Mouse (Mus musculus) intestine, embryonic 14.5 days (tissue): ENCODE results near the gene Ntmt1. TPM values are rescaled to one million over a fixed set of nuclear protein-coding genes. Genes with fewer than 3 reads are reported as not detected.

ENCODE experiments used
- ATAC-seq: fragments of 200-750 bp; cut with Nextera tagmentation; replicated peaks from 2 replicates; pipeline ENCODE4 v1.8.0; 2017; ENCODE audit warnings: low read depth, moderate number of reproducible peaks, moderate TSS enrichment, moderate library complexity; ENCODE audit not compliant: low FRiP score, low TSS enrichment
- DNase-seq: peaks from one replicate; pipeline ENCODE4 v3.0.0-alpha.2; 2018; ENCODE audit warnings: low spot score
- H3K27ac ChIP-seq: fragments of 300-500 bp; sonication (generic); 2 replicates; pipeline ENCODE4 v1.5.1; 2014; ENCODE audit warnings: low read depth, mild to moderate bottlenecking, control low read depth
- H3K27me3 ChIP-seq: fragments of 300-500 bp; sonication (generic); replicated peaks from 2 replicates; pipeline ENCODE4 v1.6.1; 2014; ENCODE audit warnings: low read length, control low read depth; ENCODE audit not compliant: control insufficient read depth, insufficient read depth
- H3K36me3 ChIP-seq: fragments of 300-500 bp; sonication (generic); 2 replicates; pipeline ENCODE4 v1.6.1; 2014; ENCODE audit warnings: low read length, control low read depth; ENCODE audit not compliant: control insufficient read depth, insufficient read depth
- H3K4me1 ChIP-seq: fragments of 300-500 bp; sonication (generic); replicated peaks from 2 replicates; pipeline ENCODE4 v1.6.1; 2014; ENCODE audit warnings: low read length, control low read depth, mixed read lengths; ENCODE audit not compliant: control insufficient read depth, insufficient read depth
- H3K4me2 ChIP-seq: fragments of 300-500 bp; sonication (generic); 2 replicates; pipeline ENCODE4 v1.6.1; 2014; ENCODE audit warnings: low read length
- H3K4me3 ChIP-seq: fragments of 300-500 bp; sonication (generic); 2 replicates; pipeline ENCODE4 v1.5.1; 2014; ENCODE audit warnings: low read depth, low read length, control low read depth, mixed read lengths
- H3K9ac ChIP-seq: fragments of 300-500 bp; sonication (generic); 2 replicates; pipeline ENCODE4 v1.6.1; 2014; ENCODE audit warnings: mild to moderate bottlenecking, low read length
- H3K9me3 ChIP-seq: fragments of 300-500 bp; sonication (generic); 2 replicates; pipeline ENCODE4 v1.6.1; 2016; ENCODE audit warnings: low read length, control low read depth; ENCODE audit not compliant: control insufficient read depth
- WGBS: fragments of 180-500 bp; shearing (Covaris S2); extraction: QIAGEN DNeasy Blood & Tissue Kit; methylation state at CpG from one replicate; pipeline ENCODE4 v1.1.7; 2014; 5-methylcytosine and 5-hydroxymethylcytosine counted together
- polyA plus RNA-seq: library from polyadenylated mRNA; unstranded; fragments of >200 nt; fragmentation: Nextera tagmentation; extraction: Ambion mirVana; gene quantifications from 2 replicates; pipeline ENCODE4 v1.2.1, GENCODE M21; 2014

Gene Ntmt1
- polyA plus RNA-seq, 1 experiment from 2014 or later, result 105 TPM

DNA sequence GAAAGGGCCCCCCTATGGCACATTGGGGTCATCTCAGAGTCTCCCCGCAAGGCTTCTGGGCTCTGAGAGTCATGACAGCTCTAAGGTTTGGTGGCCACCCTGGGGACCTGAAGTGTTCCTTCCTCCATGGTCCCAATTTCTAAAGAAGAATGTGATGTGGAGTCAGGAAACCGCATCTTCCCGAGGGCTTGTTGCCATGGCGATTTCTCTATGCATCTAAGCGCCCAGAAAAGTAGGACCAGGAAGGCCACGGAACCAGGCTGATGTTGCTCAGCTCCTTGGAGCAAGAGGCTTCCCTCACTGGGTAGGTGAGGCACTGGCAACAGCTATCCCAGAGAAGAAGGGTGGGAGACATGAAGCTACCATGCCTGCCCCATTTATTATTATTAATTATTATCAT, 49.5 kb downstream of the Ntmt1 start:
- Histone ChIP-seq H3K9ac (no peak overlapping the region), H3K27ac (no peak overlapping the region), H3K36me3 (no peaks in the 10 kb centered on the region), H3K4me2 (no peak overlapping the region), H3K4me1 (peaks cover 6% of the 10 kb centered on the region; the same call in 1 of the 2 replicates), H3K9me3 (no peaks in the 10 kb centered on the region), H3K27me3 (no peaks in the 10 kb centered on the region), H3K4me3 (no peak overlapping the region)
- ATAC-seq, result no peak
- WGBS, result 74% methylated on average over 6 of the region's 6 CpGs
- no peak for DNase-seq

DNA sequence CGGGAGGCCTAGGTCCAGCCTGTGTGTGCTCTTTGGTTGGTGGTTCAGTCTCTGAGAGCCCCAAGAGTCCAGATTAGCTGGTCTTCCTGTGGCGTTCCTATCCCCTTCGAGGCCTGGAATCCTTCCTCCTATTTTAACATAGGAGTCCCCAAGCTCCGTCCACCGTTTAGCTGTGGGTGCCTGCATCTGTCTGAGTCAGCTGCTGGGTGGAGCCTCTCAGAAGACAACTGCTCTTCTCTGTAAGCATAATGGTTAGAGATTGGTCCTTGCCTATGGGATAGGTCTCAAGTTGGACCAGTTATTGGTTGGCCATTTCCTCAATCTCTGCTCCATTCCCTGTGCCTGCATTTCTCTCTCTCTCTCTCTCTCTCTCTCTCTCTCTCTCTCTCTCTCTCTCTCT, 52.2 kb downstream of the Ntmt1 start:
- H3K9me3 ChIP-seq, result no peaks in the 10 kb centered on the region
- H3K36me3 ChIP-seq, result no peaks in the 10 kb centered on the region
- ATAC-seq (no peak), DNase-seq (no peak)
- H3K27me3 ChIP-seq, result peaks cover 9% of the 10 kb centered on the region
- no peak overlapping the region for H3K4me2 ChIP-seq
- H3K9ac ChIP-seq, result no peak overlapping the region
- WGBS, result 75% methylated on average over 5 of the region's 5 CpGs
- no peak overlapping the region for H3K27ac ChIP-seq
- peaks cover 3% of the 10 kb centered on the region; the same call in 1 of the 2 replicates for H3K4me1 ChIP-seq
- no peak overlapping the region for H3K4me3 ChIP-seq

DNA sequence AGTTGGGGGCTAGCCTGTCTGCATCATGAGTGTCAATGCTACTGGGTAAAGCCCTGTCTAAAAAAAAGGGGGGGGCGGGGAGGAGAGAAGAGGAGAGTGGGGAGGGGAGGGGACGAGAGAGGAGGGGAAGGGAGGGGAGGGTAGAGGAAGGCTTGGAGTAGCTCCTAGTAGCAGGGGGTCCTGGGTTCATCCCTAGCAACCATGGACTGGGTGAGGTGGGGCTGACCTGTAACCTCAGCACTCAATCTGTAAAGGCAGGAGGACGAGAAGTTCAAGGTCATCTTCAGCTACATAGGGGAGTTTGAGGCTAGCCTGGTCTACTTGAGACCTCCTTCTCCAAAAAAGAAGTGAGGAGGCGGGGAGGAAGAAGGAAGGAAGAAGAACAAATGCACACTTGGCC, 54.5 kb downstream of the Ntmt1 start:
- H3K27ac ChIP-seq, result no peak overlapping the region
- no peaks in the 10 kb centered on the region for H3K9me3 ChIP-seq
- H3K9ac ChIP-seq, result no peak overlapping the region
- 63% methylated on average over 3 of the region's 4 CpGs for WGBS
- peaks cover 9% of the 10 kb centered on the region for H3K27me3 ChIP-seq
- no peak overlapping the region for H3K4me2 ChIP-seq
- no peak overlapping the region for H3K4me3 ChIP-seq
- ATAC-seq (no peak), DNase-seq (no peak)
- H3K4me1 ChIP-seq, result peaks cover 7% of the 10 kb centered on the region; the same call in 1 of the 2 replicates
- no peaks in the 10 kb centered on the region for H3K36me3 ChIP-seq

DNA sequence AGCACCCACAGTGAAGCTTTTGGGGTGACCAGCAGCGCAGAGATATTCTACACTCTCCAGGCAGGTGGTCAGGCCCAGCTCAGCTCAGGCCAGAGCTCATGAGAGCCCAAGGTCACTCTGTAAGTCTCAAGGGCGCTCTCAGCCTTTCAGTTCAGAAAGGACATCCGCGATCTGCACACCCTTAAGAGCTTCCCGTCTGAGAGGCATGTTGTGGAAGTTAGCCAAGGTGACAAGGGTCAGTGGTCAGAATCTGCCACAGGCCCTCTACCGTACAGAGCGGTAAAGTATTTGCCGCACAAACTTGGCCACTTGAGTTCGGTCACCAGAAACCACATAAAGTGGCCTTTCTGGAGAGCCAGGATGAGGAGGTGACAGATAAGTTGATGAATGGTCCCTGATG, 55.9 kb downstream of the Ntmt1 start:
- 72% methylated on average over 9 of the region's 9 CpGs for WGBS
- Histone ChIP-seq H3K9me3 (no peaks in the 10 kb centered on the region), H3K27ac (no peak overlapping the region), H3K27me3 (peaks cover 9% of the 10 kb centered on the region), H3K36me3 (no peaks in the 10 kb centered on the region), H3K4me3 (no peak overlapping the region), H3K4me1 (peaks cover 7% of the 10 kb centered on the region; the same call in 1 of the 2 replicates), H3K4me2 (no peak overlapping the region), H3K9ac (no peak overlapping the region)
- ATAC-seq (no peak), DNase-seq (no peak)

DNA sequence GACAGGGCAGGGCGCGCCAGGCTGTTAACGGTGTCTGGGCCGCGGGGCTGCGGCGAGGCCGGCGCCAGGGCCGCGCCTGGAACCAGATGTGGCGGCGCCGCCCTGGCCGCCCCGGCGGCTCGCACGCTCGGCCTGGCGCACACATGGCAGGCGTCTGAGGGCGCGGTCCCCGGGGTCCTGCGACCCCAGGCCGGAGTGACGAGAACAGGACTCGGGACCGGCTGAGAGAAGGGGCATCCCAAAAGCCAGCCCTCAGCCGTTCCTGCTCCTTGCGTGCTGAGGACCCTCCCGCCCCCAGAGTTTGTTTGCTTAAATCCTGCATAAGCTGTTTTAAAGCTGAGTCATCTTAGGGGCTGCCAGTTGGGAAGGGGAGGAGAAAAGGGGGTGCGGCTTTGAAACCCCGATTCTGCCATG, 57.3 kb downstream of the Ntmt1 start:
- H3K27me3 ChIP-seq, result peaks cover 9% of the 10 kb centered on the region
- H3K9ac ChIP-seq, result peak overlapping the region; percentile 29; the same call in 1 of the 2 replicates
- no peaks in the 10 kb centered on the region for H3K36me3 ChIP-seq
- H3K4me2 ChIP-seq, result peak overlapping the region; percentile 49
- no peak overlapping the region for H3K27ac ChIP-seq
- no peak for DNase-seq
- no peaks in the 10 kb centered on the region for H3K9me3 ChIP-seq
- H3K4me3 ChIP-seq, result peak overlapping the region; percentile 27
- ATAC-seq, result no peak; the same call in 1 of the 2 replicates
- 2% methylated on average over 35 of the region's 35 CpGs for WGBS
- peaks cover 7% of the 10 kb centered on the region; the same call in 1 of the 2 replicates for H3K4me1 ChIP-seq

DNA sequence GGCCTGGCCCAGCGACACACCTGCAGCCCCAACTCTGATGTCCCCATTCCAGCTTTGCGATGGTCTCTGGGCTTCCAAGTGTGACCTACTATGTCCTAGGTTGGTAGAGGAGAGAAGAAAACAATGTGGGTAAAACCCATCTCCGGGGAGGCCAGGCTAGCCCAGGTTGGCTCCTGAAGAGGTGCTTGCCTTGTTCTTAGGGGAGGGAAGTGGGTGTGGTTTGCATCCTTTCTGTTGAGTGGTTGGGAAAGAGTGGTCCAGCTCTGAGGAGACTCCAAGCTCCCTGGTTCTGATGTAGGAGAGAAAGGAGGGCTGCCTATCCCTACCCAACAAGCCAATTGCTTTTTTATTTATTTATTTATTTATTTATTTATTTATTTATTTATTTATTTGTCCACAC, 57.8 kb downstream of the Ntmt1 start:
- H3K9ac ChIP-seq, result no peak overlapping the region

DNA sequence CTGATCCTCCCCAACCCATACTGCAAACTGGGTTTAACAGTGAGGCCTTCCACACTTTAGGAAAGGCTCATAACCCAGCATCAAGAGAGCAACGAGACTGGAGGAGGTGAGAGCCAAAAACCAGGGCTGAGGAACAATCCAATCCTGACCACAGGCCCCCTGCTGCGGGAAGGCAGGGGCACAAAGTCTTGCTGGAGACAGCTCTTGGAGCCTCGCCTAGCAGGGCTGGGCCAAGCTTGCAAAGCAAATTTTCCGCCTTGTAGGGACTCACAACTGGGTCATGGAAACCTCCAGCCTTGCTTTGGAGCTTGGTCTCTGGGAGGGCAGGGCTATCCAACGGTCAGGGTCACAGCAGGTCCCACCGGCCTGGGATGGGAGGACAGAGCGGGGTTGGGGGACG, 63.2 kb downstream of the Ntmt1 start:
- no peaks in the 10 kb centered on the region; the same call in 1 of the 2 replicates for H3K4me1 ChIP-seq
- H3K27ac ChIP-seq, result no peak overlapping the region
- no peak for ATAC-seq
- no peak overlapping the region for H3K4me3 ChIP-seq
- H3K27me3 ChIP-seq, result no peaks in the 10 kb centered on the region
- H3K9ac ChIP-seq, result no peak overlapping the region
- WGBS, result 75% methylated on average over 8 of the region's 8 CpGs
- H3K36me3 ChIP-seq, result no peaks in the 10 kb centered on the region
- H3K9me3 ChIP-seq, result no peaks in the 10 kb centered on the region
- H3K4me2 ChIP-seq, result no peak overlapping the region
- no peak for DNase-seq

More for the DNA sequence above, 57.8 kb downstream of the Ntmt1 start:
- Histone ChIP-seq H3K27me3 (peaks cover 9% of the 10 kb centered on the region), H3K36me3 (no peaks in the 10 kb centered on the region), H3K9me3 (no peaks in the 10 kb centered on the region), H3K4me2 (peak overlapping the region; percentile 49; the same call in 1 of the 2 replicates), H3K4me3 (0 out of 2 replicates have a peak overlapping the region, but pooled peaks have one; percentile 27), H3K4me1 (peaks cover 7% of the 10 kb centered on the region; the same call in 1 of the 2 replicates), H3K27ac (no peak overlapping the region)
- DNase-seq, result no peak
- ATAC-seq, result no peak
- 47% methylated on average over 3 of the region's 3 CpGs for WGBS

Other genes with a start within 250 kb of the Ntmt1 start
- 0.99 and 1.1 TPM in 2 replicates for gene Cstad, start 212.8 kb upstream of the Ntmt1 start, polyA plus RNA-seq
- gene 1700001O22Rik, start 4.2 kb upstream of the Ntmt1 start, polyA plus RNA-seq, result 2.1 and 2.2 TPM in 2 replicates
- gene Asb6, start 22.5 kb downstream of the Ntmt1 start, polyA plus RNA-seq, result 25.9 and 31.2 TPM in 2 replicates
- 3.5 and 3.6 TPM in 2 replicates for gene Prrx2, start 27.1 kb downstream of the Ntmt1 start, polyA plus RNA-seq
- gene Ptges, start 122.0 kb downstream of the Ntmt1 start, polyA plus RNA-seq, result 3.7 and 4.5 TPM in 2 replicates
- gene Tor1b, start 145.1 kb downstream of the Ntmt1 start, polyA plus RNA-seq, result 29.1 and 32.0 TPM in 2 replicates
- gene Tor1a, start 160.1 kb downstream of the Ntmt1 start, polyA plus RNA-seq, result 69.4 and 69.6 TPM in 2 replicates
- 45.3 and 51.6 TPM in 2 replicates for gene BC005624, start 174.4 kb downstream of the Ntmt1 start, polyA plus RNA-seq
- gene Usp20, start 174.5 kb downstream of the Ntmt1 start, polyA plus RNA-seq, result 11.1 and 15.4 TPM in 2 replicates